Mouse (Mus musculus) leukemia stem cell, adult 10-12 weeks (primary cell): Measurements from ENCODE around the gene Pou2f3. TPM values are rescaled to one million over a fixed set of nuclear protein-coding genes. Genes with fewer than 3 reads are reported as not detected.

Experiments used
- polyA plus RNA-seq: library from polyadenylated mRNA; stranded (reverse); fragments of >175 nt; gene quantifications from 2 replicates; pipeline ENCODE4 v1.2.3, GENCODE M21; 2012; ENCODE audit warnings: low replicate concordance

The Pou2f3 gene
- not detected in 2 replicates for polyA plus RNA-seq

DNA sequence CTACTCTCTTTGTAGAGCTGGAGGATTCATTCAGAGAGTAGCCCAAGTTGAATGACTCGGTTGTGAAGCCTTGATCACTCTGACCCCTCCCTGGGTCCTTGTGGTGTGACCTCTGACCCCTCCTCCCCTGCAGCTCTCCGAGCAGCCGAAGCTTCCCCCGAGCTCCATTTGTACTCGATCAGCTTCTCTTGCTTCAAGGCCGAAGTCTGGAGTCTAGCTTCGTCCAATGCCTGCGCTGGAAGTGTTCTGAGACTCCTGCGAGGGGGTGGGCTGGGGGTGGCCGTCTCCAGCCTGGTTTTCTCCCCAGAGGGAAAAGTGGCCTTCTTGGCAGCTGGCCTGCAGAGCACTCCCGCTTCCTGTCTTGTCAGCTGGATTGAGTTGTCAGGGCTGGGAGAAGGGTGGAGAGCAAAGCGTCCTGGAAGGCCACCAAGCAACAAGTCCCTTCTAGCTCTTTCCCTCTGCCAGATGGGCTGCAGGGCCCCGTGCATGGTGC lies at the start of gene Pou2f3:
Gene Pou2f3 (minus strand): TSS at position 180 of the 493 bp plus-strand sequence.

DNA sequence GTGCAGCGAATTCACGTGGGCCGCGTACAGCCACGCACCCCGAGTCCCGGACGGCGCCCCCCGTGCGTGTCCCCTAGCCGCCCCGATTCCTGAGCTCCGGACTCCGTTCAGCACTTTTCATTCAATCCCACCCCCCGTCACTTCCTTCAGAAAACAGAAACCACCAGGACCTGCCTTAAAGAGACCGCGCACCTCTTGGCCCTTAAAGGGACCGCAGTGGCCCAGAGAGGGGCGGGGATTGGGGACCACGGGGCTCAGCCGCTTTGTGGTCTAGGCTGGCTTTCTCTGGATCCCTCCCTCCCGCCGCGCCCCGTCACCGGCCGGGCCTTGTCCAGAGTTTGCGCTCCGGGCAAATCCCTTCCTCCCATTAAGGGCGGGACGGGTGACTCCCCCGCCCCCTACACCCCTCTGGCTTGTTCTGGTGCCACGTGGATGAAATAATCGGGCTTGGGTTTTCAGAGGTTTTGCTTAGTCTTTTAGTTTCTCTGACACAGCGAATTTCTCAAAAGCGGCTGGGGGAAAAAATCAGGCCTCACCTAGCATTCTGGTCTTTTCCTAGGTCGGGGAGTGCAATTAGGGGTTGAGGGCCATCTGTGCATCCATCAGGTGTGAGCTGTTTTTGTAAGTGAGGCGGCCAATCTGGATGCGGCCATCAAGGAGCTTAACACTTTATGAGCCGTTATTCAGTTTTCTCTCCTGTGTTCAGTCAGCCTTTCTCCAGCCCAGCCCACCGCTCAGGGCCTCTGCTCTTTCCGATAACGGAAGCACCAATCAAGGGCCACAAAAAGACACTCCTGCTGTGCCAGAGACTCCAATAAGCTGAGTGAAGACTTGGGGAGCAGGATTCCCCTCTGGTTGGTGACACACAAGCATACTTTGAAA lies 29.8 kb upstream of the Pou2f3 start, which contains the start of gene Oaf:
Gene Oaf (minus strand): TSS at position 200 of the 882 bp plus-strand sequence.

DNA sequence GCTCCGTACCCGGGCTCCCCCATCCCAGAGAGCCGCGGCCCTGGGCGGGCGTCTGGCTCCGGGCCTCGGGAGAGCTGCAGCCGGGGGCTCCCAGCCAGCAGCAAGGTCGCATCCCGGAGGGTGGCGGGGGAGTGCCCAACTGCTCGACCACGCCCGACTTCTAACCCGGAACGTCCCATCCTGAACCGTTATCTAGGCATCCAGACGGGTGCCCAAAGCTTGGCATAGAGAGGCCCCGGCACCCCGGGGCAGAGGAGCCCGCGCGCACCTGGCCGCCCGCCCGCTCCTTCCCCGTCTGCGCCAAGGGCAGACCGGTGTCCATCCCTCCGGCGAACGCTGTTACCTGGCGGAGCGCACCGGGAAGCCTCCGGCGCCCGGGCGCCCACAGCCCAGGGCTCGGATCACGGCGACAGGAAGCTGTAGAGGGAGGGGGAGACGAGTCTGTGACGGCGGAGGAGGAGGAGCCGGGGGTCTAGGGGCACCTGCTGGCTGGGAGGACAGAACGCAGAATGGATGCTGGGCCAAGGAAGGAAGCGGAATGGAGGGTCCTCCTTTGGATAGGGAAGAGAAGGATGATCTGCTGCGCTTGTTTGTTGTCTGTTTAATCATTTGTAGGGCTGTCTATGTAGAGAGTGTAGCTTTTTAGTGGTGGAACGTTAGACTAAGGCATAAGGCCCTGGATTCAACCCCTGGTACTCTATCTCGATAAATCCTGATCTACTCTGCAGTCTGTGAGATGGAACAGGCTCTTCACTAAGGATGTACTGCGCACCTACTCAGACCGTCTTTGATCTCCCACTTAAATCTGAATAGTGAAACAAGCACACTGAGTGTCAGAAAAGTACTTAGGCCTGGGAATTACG lies 93.8 kb downstream of the Pou2f3 start, which contains the start of gene Tmem136:
Gene Tmem136 (minus strand): TSS at position 437 of the 863 bp plus-strand sequence.

DNA sequence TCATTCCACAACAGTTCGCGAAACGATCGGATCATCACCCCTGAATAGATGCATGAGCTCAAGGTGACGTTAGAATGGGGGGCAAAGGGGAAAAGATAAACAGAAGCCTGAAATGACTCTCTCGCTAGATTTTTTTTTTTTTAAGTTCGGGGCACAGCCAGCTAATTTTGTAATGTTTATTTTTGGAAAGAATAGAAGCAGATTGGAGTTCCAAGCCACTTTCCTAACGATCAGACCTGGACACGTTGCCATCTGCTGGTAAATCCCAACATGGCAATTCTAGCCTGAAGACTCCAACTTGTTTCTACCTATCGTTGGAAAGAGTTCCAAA lies 103.0 kb downstream of the Pou2f3 start, which contains the start of gene Arhgef12:
Gene Arhgef12 (minus strand): TSS at position 53 of the 331 bp plus-strand sequence.

Other genes starting within 250 kb of the Pou2f3 start
- 2.8 and 9.7 TPM in 2 replicates for gene Arhgef12, start 103.1 kb downstream of the Pou2f3 start, polyA plus RNA-seq
- gene Tmem136, start 93.8 kb downstream of the Pou2f3 start, polyA plus RNA-seq: 0.05 and 0.47 TPM in 2 replicates
- 78.5 and 111 TPM in 2 replicates for gene Oaf, start 29.5 kb upstream of the Pou2f3 start, polyA plus RNA-seq
- gene Trim29, start 100.5 kb upstream of the Pou2f3 start, polyA plus RNA-seq: not detected in 2 replicates